Mouse (Mus musculus) megakaryocyte, adult 5-6 weeks (primary cell): ENCODE results near the gene Pcyt1a. TPM values are rescaled to one million over a fixed set of nuclear protein-coding genes. Genes with fewer than 3 reads are reported as not detected.
"Not testable (repeated sequence)": the region's sequence is repeated elsewhere in the genome, so short reads cannot be mapped to it uniquely, and the experiment has no call there.

Experiments
- ATAC-seq: 2 replicates; pipeline ENCODE4 v1.8.0; 2016; ENCODE audit warnings: mild to moderate bottlenecking, inconsistent platforms; ENCODE audit not compliant: poor library complexity, severe bottlenecking
- total RNA-seq, 2 experiments: library from RNA; stranded (forward) in 1 of 2; stranded (reverse) in 1 of 2; fragments of 153-499, 151-499 nt in 1 of 2; fragments of 221-1000, 200-1000 nt in 1 of 2; gene quantifications; 2 replicates each; pipeline versions ENCODE4 v1.2.3 to v1.2.4; 2015 to 2017

Gene Pcyt1a
- total RNA-seq, 2 experiments from 2014 or later: 32.5 to 59.9 TPM

- ATAC-seq: no peak
These were observed 1.2 kb downstream of the Pcyt1a start for GRCm38 (mm10) chr16:32431926-32432325.

DNA sequence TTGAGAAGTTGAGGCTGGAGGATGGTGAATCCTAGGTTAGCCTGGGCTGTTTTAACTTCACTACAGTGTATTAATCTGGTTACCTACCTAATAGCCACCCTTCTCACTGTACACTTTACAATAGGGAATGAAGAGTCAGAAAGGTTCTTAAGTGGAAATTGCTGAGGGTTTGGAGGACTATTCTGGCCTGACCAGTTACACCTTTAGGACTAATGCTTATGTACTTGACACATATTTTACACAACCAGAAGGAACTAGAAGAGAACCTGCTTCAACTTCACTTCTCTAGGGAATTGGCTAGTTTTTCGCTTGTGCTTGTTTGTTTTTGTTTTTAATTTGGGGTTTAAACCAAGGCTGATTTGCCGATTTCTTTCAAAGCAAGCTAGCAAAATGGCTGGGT, 2.4 kb downstream of the Pcyt1a start:
- no peak for ATAC-seq

GRCm38 (mm10) chr16:32434066-32434465, 3.3 kb downstream of the Pcyt1a start:
- peak; percentile 69 for ATAC-seq

GRCm38 (mm10) chr16:32434691-32435090, 4.0 kb downstream of the Pcyt1a start:
- ATAC-seq: no peak

DNA sequence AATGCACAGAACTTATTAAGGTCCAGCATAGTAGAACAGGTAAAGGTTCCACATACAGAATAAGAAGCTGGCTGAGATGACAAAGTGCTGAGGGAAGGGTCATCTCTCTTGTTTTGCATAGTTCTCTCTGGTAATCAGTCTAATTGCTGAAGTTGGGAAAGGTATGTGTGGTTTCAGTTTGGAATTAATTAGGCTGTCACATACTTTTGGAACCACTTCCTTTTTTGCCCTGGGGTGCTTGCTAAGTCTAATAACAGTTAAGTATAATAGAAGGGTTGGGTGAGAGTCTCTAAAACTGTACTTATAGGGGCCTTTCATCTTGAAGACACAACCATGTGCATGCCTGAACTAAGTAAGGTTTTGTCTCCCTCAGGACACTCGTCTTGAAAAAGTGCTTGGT, 5.9 kb downstream of the Pcyt1a start:
- ATAC-seq: 0 out of 2 replicates have a peak, but pooled peaks have one; percentile 13

DNA sequence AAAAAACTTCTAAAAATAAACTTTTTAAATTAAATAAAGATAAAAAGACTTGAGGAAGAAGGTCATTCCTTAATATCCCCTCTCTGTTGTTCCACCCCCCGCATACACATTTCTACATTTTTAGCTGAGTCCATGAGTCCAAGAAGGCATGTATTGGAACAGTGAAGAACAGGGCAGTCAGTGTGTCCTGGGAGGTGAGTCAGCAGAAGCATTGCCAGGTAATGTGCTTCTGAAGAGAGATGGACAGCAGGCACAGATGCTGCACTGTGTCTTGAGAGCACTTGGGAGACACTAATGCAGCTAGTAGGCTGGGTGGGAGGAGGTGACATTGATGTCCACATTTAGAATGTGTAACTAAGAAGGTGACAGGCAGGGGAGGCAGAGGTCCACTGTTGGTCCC, 6.5 kb downstream of the Pcyt1a start:
- no peak for ATAC-seq

GRCm38 (mm10) chr16:32441432-32441831, 10.7 kb downstream of the Pcyt1a start:
- ATAC-seq: no peak

GRCm38 (mm10) chr16:32444615-32445014, 13.9 kb downstream of the Pcyt1a start:
- not testable (repeated sequence) for ATAC-seq

GRCm38 (mm10) chr16:32445558-32445957, 14.8 kb downstream of the Pcyt1a start:
- no peak for ATAC-seq

GRCm38 (mm10) chr16:32446563-32447138, 15.9 kb downstream of the Pcyt1a start:
- no peak for ATAC-seq

DNA sequence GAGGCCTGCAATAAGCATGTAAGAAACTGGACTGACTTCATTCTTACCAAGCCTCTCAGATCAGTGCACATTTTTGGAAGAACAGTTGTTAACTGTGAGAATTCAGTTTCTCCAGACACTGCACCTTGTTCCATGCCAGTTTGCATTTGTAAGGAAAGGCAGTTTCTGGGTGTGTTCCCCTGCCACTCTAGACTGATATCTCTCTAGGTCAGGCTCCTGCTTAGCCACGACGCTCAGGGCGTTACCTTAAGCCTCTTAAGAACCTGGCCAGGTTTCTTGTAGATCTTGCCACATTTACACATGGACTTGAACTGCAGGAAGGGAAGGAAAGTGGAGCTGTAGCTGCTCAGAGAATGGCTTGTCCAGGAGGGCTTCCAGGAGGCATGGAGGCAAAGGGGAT, 18.9 kb downstream of the Pcyt1a start:
- ATAC-seq: no peak

GRCm38 (mm10) chr16:32450133-32450532, 19.4 kb downstream of the Pcyt1a start:
- no peak for ATAC-seq

GRCm38 (mm10) chr16:32453102-32453501, 22.4 kb downstream of the Pcyt1a start:
- no peak for ATAC-seq

DNA sequence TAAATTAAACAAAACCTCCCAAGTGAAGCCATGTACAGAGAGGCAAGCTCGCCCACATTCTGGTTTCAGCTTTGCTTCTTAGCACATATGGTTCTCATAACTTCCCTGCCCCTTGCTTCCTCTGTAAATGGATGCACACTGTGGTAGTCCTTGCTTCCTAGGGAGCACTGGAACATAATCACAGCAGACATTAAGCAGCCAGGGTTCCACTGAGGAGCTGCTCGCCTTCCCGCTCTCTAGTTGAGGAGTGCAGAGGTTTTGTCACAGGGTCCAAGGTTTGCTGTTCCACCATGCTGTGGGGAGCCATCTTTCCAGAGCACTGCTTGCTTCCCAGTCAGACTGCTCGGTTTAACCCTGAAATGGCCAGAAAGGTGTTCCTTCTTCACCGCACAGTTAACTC, 23.9 kb downstream of the Pcyt1a start:
- no peak for ATAC-seq

GRCm38 (mm10) chr16:32456086-32456485, 25.4 kb downstream of the Pcyt1a start:
- ATAC-seq: no peak

GRCm38 (mm10) chr16:32456761-32457160, 26.0 kb downstream of the Pcyt1a start:
- no peak for ATAC-seq

GRCm38 (mm10) chr16:32457589-32458386, 27.1 kb downstream of the Pcyt1a start:
- ATAC-seq: peak; percentile 88

GRCm38 (mm10) chr16:32460518-32460917, 29.8 kb downstream of the Pcyt1a start:
- ATAC-seq: peak; percentile 52; the same call in 1 of the 2 replicates

DNA sequence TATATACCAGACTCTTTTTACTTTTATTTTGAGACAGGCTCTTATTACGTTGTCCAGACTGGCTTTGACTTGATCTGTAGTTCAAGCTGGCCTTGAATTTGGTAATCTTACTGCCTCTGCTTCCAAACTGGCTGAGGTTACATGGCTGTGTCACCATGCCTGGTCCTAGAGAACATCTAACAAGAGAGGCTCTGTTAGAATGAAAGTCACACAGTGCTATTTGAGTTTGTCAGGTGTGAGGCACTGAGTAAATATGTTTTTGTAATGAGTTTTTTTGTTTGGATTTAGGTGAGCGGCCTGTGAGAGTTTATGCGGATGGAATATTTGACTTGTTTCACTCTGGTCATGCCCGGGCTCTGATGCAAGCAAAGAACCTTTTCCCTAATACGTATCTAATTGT, 31.0 kb downstream of the Pcyt1a start:
- ATAC-seq: no peak

GRCm38 (mm10) chr16:32462950-32463349, 32.2 kb downstream of the Pcyt1a start:
- ATAC-seq: no peak

DNA sequence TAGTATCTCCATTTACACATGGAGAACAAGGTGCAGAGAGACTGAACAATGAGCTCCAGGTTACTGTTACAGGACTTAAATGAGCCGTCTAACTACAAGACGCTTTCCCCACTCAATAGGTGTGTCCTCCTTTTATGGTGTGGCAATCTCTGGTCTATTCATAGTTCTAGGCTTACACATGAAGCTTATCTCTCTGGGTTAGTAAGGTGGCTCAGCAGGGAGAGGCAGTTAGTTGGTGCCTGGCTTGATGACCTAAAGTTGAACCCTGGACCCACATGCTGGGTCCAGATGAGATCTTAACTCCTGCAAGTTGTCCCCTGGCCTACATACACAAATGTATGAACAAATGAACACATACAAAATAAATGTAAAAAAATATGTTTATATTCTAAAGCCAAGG, 32.7 kb downstream of the Pcyt1a start:
- ATAC-seq: no peak

DNA sequence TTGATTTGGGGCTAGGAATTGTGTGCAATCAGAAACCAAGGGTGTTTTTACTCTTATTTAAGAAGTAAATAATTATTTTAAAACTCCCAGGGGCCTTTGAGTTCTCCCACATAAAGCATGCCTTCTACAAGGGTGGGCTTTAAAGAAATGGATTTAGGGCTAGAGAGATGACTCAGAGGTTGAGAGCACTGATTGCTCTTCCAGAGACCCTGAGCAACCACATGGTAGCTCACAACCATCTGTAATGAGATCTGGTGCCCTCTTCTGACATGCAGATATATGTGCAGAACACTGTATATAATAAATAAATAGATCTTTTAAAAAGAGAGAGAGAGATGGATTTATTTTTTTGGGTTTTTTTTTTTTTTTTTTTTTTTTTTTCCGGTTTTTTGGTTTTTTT, 34.2 kb downstream of the Pcyt1a start:
- no peak for ATAC-seq
